Mouse (Mus musculus): ENCODE data around the gene Galt. TPM values are rescaled to one million over a fixed set of nuclear protein-coding genes. Genes with fewer than 3 reads are reported as not detected.

Gene Galt
- total RNA-seq, 2 experiments from 2014 or later, result 52.1 to 67.7 TPM

DNA sequence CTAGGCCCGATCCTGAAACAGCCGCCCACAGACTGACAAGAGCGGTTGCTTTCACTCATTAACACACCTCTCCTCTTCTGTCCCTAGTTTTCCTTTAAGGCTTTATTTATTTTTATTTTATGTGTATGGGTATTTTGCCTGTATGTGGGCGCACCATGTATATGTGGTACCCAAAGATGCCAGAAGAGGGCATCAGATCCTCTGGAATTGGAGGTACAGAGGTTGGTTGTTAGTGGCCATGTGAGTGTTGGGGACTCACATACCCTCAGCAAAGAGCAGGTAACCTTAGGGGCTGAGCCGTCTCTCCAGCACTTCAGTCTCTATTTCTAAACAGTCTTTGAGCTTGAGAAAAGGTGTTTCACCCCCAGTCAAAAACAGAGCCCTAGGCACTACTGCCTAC, 39.4 kb upstream of the Galt start:
- DNase-seq (ENCODE audit: low spot score in 2 of 2), result peak in 1 of 2 experiments; percentile 71
- Histone ChIP-seq H3K4me3 (no peak overlapping the region), H3K27ac (no peak overlapping the region)
- peak; percentile 83 for TF ChIP-seq CTCF (conservative IDR thresholded peaks at IDR 0.05)

DNA sequence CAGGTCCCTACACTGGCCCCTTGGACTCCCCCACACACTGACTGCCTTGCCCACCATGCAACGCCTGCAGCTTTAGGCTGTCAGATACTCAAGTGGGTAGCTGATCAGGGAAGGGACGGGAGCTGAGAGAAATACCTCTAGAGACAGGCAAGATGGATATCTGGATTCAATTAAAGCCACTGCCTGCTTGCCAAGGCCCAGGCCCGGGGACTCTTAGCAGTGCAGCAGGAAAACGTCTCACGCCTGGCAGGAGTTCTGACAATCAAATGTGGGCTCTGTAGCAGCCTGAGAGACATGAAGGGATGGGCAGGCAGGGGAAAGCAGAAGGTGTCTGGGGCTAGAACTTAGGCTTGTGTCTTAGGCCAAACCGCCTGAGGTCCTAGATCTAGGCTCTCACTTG, 38.2 kb upstream of the Galt start:
- Histone ChIP-seq H3K27ac (no peak overlapping the region), H3K4me3 (no peak overlapping the region)
- no peak for TF ChIP-seq CTCF (conservative IDR thresholded peaks at IDR 0.05)
- no peak for DNase-seq (ENCODE audit: low spot score in 2 of 2)

DNA sequence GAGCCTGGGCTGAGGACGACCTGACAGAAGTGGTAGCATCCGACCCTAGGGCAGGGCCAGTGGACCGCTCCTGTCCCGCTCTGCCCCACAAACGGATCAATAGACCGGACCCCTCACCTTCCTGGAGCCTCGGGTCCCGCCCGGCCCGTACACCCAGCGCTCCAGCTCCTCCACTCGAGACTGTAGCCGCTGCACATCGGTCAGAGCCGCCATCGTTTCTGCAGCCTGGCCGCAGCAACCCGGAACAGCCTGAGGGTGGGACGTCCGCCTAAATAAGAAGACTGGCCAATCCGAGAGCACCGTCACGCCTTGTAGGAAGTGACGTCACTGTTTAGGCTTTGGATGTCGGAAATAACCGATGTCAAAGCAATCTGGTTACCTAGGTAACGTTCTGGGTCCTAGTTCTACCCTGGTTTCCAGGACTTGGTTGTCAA, 32.1 kb upstream of the Galt start, which contains the start of gene Dctn3:
Dctn3 (minus strand) TSS at position 253 of the 434 bp plus-strand sequence.
- Histone ChIP-seq H3K27ac (peak within 1 kb of the TSS; percentile 78), H3K4me3 (peak within 1 kb of the TSS; percentile 85)
- peak; percentile 92 to 97 for DNase-seq (ENCODE audit: low spot score in 2 of 2)
- TF ChIP-seq CTCF (conservative IDR thresholded peaks at IDR 0.05), result no peak

DNA sequence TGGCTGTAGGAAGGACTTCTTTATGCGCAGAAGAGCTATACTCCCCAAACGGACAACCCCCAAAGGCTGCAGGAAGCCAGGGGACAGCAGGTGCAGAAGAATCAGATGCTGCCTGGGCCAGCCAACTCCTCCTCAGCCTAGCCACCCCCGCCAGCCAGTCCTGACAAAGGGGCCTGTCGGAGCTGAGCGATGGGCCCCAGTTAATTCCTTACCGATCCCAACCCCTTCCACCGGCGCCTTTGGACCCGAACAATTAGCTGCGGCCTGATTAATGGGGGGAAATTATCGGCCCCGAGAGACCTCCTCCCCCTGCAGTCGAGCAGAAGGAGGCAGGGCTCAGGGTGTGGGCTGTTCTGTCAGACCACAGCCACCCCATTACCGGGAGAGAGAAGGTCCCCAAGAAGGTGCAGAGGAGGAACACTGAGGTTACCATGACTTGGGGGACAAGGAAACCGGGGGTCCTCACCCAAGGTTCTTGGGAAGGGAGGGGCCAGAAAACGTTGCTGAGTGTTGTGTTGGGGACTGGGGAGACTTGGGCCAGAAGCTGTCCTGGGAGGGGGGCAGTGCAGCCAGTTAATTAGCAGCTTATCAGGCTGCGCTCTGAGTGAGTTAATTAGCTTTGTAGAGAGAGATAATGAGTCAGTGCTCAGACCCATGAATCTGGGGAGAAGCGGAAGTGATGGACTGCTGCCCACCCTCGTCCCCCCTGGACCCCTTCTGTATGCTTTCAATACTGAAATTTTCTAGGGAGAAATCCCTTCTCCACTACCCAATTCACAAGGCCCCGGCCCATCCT, 28.0 kb upstream of the Galt start:
- TF ChIP-seq CTCF (conservative IDR thresholded peaks at IDR 0.05), result no peak
- Histone ChIP-seq H3K4me3 (no peak overlapping the region), H3K27ac (no peak overlapping the region)
- DNase-seq (ENCODE audit: low spot score in 2 of 2), result no peak

- Histone ChIP-seq H3K4me3 (peak within 1 kb of the TSS; percentile 41), H3K27ac (no peak within 1 kb of the TSS)
- no peak for DNase-seq (ENCODE audit: low spot score in 2 of 2)
- TF ChIP-seq CTCF (conservative IDR thresholded peaks at IDR 0.05), result no peak
These were observed 23.8 kb upstream of the Galt start, which contains the start of gene Arid3c for GRCm38 (mm10) chr4:41731052-41731765. Gene Arid3c, minus strand, starts transcription at chr4:41731142.

- Histone ChIP-seq H3K27ac (no peak overlapping the region; the same call in 1 of the 2 replicates), H3K4me3 (no peak overlapping the region)
- peak; percentile 98 for TF ChIP-seq CTCF (conservative IDR thresholded peaks at IDR 0.05)
- DNase-seq (ENCODE audit: low spot score in 2 of 2), result peak; percentile 78 to 80
These were observed 17.3 kb upstream of the Galt start for GRCm38 (mm10) chr4:41737602-41738255.

DNA sequence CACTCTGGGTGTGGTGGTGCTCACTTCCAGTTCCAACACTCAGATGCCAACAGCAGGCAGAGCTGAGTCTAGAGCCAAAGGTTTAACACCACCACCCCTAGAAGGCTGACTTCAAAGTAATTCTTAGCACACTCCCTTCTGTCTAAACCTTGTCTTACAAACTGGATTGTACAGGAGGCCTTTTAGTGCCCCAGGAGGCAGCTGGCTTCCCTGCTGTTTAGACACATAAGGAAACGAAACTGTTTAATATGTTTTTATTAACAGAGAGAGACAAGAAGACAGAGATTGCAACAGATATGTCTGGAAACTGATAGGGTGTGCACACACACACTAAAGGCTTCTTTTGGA, 16.8 kb upstream of the Galt start:
- H3K27ac ChIP-seq, result no peak overlapping the region; the same call in 1 of the 2 replicates
- DNase-seq (ENCODE audit: low spot score in 2 of 2), result no peak
- no peak overlapping the region for H3K4me3 ChIP-seq
- TF ChIP-seq CTCF (conservative IDR thresholded peaks at IDR 0.05), result no peak

GRCm38 (mm10) chr4:41739260-41739659, 15.8 kb upstream of the Galt start:
- TF ChIP-seq CTCF (conservative IDR thresholded peaks at IDR 0.05), result no peak
- no peak for DNase-seq (ENCODE audit: low spot score in 2 of 2)
- H3K4me3 ChIP-seq, result no peak overlapping the region; the same call in 1 of the 2 replicates
- no peak overlapping the region for H3K27ac ChIP-seq

- Histone ChIP-seq H3K27ac (peak overlapping the region; percentile 94), H3K4me3 (peak overlapping the region; percentile 75)
- TF ChIP-seq CTCF (conservative IDR thresholded peaks at IDR 0.05), result peak; percentile 1; the same call in 1 of the 2 replicates
- DNase-seq (ENCODE audit: low spot score in 2 of 2), result peak in 1 of 2 experiments; percentile 59
These were observed 14.5 kb upstream of the Galt start for GRCm38 (mm10) chr4:41740380-41741157.

DNA sequence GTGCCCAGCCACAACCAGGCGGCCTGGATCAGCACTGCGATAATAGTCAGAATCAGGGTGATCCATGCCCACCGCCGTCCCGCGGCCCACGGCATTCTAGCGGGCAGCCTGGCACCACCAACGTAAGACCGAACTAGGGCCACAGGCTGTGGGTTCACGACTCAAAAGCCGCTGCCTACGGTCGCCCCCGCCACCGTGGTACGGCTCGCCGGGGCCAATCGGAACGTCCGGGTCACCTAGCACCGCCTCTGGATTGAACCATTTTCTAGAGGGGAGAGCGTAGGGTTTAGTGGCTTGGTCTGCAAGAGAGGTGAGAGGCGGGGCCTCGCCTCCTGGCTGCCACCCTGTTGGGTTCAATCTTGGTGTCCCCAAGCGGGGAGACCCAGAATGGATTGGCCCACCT, 13.9 kb upstream of the Galt start:
- peak; percentile 88 to 95 for DNase-seq (ENCODE audit: low spot score in 2 of 2)
- Histone ChIP-seq H3K27ac (peak overlapping the region; percentile 94), H3K4me3 (peak overlapping the region; percentile 75)
- peak; percentile 42 for TF ChIP-seq CTCF (conservative IDR thresholded peaks at IDR 0.05)

DNA sequence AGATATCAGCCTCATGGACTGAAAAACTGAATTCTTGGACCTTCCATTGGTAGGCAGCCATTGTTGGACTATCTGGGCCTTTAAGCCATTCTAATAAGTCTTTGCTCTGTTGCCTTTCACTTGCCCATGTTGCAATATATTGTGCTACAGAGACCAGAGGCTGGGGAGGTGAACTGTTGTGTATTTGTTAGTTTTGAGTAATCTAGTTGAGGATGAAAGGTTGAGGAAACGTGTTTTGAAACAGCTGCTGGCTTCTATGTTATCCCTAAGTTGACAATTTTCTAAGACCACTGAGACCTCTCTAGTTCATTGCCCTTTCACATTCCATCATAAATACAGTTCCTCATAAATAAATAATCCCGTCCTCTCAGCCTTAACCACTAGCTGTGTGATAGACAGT, 10.9 kb upstream of the Galt start:
- Histone ChIP-seq H3K27ac (no peak overlapping the region), H3K4me3 (no peak overlapping the region)
- no peak for TF ChIP-seq CTCF (conservative IDR thresholded peaks at IDR 0.05)
- DNase-seq (ENCODE audit: low spot score in 2 of 2), result no peak

GRCm38 (mm10) chr4:41745021-41745420, 10.0 kb upstream of the Galt start:
- Histone ChIP-seq H3K4me3 (no peak overlapping the region), H3K27ac (no peak overlapping the region)
- no peak for TF ChIP-seq CTCF (conservative IDR thresholded peaks at IDR 0.05)
- no peak for DNase-seq (ENCODE audit: low spot score in 2 of 2)

All from layer of hippocampus, adult 2 months (tissue).